Mouse (Mus musculus) hindbrain, embryonic 14.5 days (tissue): ENCODE data around the gene Rbm20. TPM values are rescaled to one million over a fixed set of nuclear protein-coding genes. Genes with fewer than 3 reads are reported as not detected.

Experiments
- ATAC-seq: fragments of 200-750 bp; cut with Nextera tagmentation; 2 replicates; pipeline ENCODE4 v1.8.0; 2017; ENCODE audit warnings: moderate number of reproducible peaks, mild to moderate bottlenecking, moderate TSS enrichment, moderate library complexity; ENCODE audit not compliant: low FRiP score
- DNase-seq: peaks from one replicate; pipeline ENCODE4 v3.0.0-alpha.2; 2015; ENCODE audit warnings: low spot score
- H3K27ac ChIP-seq: fragments of 300-500 bp; sonication (generic); 2 replicates; pipeline ENCODE4 v1.5.1; 2014; ENCODE audit warnings: mild to moderate bottlenecking, moderate library complexity
- H3K27me3 ChIP-seq: fragments of 300-500 bp; sonication (generic); 2 replicates; pipeline ENCODE4 v1.6.1; 2014; ENCODE audit warnings: mild to moderate bottlenecking, low read length, mixed read lengths; ENCODE audit not compliant: control insufficient read depth, insufficient read depth
- H3K36me3 ChIP-seq: fragments of 300-500 bp; sonication (generic); replicated peaks from 2 replicates; pipeline ENCODE4 v1.6.1; 2014; ENCODE audit not compliant: control insufficient read depth, insufficient read depth
- H3K4me1 ChIP-seq: fragments of 300-500 bp; sonication (generic); replicated peaks from 2 replicates; pipeline ENCODE4 v1.6.1; 2014; ENCODE audit warnings: antibody characterized with exemption, low read length, mixed read lengths; ENCODE audit not compliant: control insufficient read depth, insufficient read depth
- H3K4me2 ChIP-seq: fragments of 300-500 bp; sonication (generic); replicated peaks from 2 replicates; pipeline ENCODE4 v1.6.1; 2014; ENCODE audit warnings: mild to moderate bottlenecking, moderate library complexity
- H3K4me3 ChIP-seq: fragments of 300-500 bp; sonication (generic); replicated peaks from 2 replicates; pipeline ENCODE4 v1.5.1; 2014; ENCODE audit warnings: mild to moderate bottlenecking, low read length
- H3K9ac ChIP-seq: fragments of 300-500 bp; sonication (generic); 2 replicates; pipeline ENCODE4 v1.6.1; 2014
- H3K9me3 ChIP-seq: fragments of 300-500 bp; sonication (generic); 2 replicates; pipeline ENCODE4 v1.6.1; 2016; ENCODE audit warnings: low read length; ENCODE audit not compliant: control insufficient read depth
- WGBS: fragments of 180-500 bp; shearing (Covaris S2); extraction: QIAGEN DNeasy Blood & Tissue Kit; methylation state at CpG from one replicate; pipeline ENCODE4 v1.1.7; 2014; 5-methylcytosine and 5-hydroxymethylcytosine counted together
- polyA plus RNA-seq: library from polyadenylated mRNA; unstranded; fragments of >200 nt; fragmentation: Nextera tagmentation; extraction: Ambion mirVana; gene quantifications from 2 replicates; pipeline ENCODE4 v1.2.1, GENCODE M21; 2014

Gene Rbm20
- polyA plus RNA-seq, 1 experiment from 2014 or later: 0.94 TPM

DNA sequence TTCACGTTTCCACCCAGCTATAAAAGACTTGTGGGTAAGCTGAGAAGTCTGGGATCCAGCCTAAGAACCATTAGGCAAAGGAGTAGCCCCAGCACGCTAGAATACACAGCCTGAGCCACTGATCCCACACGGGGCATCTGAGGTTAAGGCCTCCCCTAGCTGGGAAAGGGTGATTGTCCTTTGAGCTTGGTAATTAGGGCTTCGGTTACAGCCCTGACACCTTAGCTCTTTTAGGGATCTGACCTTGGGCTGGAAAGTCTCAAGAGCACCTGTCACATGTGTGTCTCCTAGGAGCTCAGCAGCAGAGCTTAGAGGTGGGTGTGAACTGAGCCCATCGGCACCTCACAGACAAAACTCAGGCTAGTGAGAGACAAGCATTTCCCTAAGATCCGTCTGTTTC lies 146.7 kb downstream of the Rbm20 start:
- Histone ChIP-seq H3K9ac (no peak overlapping the region), H3K4me2 (no peak overlapping the region), H3K4me1 (no peaks in the 10 kb centered on the region; the same call in 1 of the 2 replicates), H3K9me3 (no peaks in the 10 kb centered on the region), H3K4me3 (no peak overlapping the region), H3K36me3 (no peaks in the 10 kb centered on the region), H3K27me3 (no peaks in the 10 kb centered on the region), H3K27ac (no peak overlapping the region)
- WGBS: 64% methylated on average over 6 of the region's 6 CpGs
- no peak for DNase-seq
- no peak for ATAC-seq

- no peaks in the 10 kb centered on the region for H3K27me3 ChIP-seq
- WGBS: 71% methylated on average over 21 of the region's 21 CpGs
- H3K9me3 ChIP-seq: no peaks in the 10 kb centered on the region
- peak; percentile 65 for DNase-seq
- H3K9ac ChIP-seq: peak overlapping the region; percentile 40
- no peak overlapping the region for H3K27ac ChIP-seq
- no peaks in the 10 kb centered on the region for H3K36me3 ChIP-seq
- H3K4me2 ChIP-seq: peak overlapping the region; percentile 49
- peak; percentile 73; the same call in 1 of the 2 replicates for ATAC-seq
- H3K4me3 ChIP-seq: peak overlapping the region; percentile 28
- no peaks in the 10 kb centered on the region; the same call in 1 of the 2 replicates for H3K4me1 ChIP-seq
Observed at GRCm38 (mm10) chr19:53824872-53825680, 148.0 kb downstream of the Rbm20 start.

DNA sequence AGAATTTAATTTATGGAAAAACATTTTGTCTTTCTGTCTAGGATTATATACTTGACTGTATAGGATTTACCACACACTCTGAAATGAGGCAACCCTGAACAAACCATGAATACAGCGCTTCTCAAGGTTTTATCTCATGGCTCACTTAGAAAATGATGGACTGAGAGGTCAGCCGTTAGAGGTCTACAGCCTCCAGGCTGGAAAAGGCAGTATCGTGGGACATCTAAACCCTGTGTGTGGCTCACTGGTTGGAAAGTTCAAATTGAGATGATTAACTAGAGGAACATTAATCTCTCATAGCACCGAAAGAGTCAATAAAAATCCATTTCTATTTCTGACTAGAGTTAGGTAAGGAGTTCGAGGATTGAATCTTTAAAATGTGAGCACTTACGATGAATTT lies 152.9 kb downstream of the Rbm20 start:
- WGBS: 60% methylated on average over 6 of the region's 6 CpGs
- Histone ChIP-seq H3K27ac (no peak overlapping the region), H3K36me3 (no peaks in the 10 kb centered on the region), H3K9me3 (no peaks in the 10 kb centered on the region), H3K9ac (no peak overlapping the region), H3K4me2 (no peak overlapping the region), H3K4me1 (peaks cover 8% of the 10 kb centered on the region), H3K4me3 (no peak overlapping the region), H3K27me3 (no peaks in the 10 kb centered on the region)
- no peak for DNase-seq
- ATAC-seq: no peak

- H3K4me3 ChIP-seq: no peak overlapping the region
- DNase-seq: no peak
- peak; percentile 74; the same call in 1 of the 2 replicates for ATAC-seq
- no peaks in the 10 kb centered on the region for H3K9me3 ChIP-seq
- no peaks in the 10 kb centered on the region for H3K27me3 ChIP-seq
- H3K4me2 ChIP-seq: no peak overlapping the region
- H3K27ac ChIP-seq: no peak overlapping the region
- peaks cover 8% of the 10 kb centered on the region for H3K4me1 ChIP-seq
- 7% methylated on average over 8 of the region's 8 CpGs for WGBS
- no peak overlapping the region; the same call in 1 of the 2 replicates for H3K9ac ChIP-seq
- no peaks in the 10 kb centered on the region for H3K36me3 ChIP-seq
Observed at GRCm38 (mm10) chr19:53830407-53831163, 153.5 kb downstream of the Rbm20 start.

GRCm38 (mm10) chr19:53831164-53831448 lies 154.0 kb downstream of the Rbm20 start:
- Histone ChIP-seq H3K4me2 (no peak overlapping the region), H3K36me3 (no peaks in the 10 kb centered on the region), H3K27me3 (no peaks in the 10 kb centered on the region), H3K9me3 (no peaks in the 10 kb centered on the region), H3K9ac (no peak overlapping the region), H3K27ac (no peak overlapping the region), H3K4me3 (no peak overlapping the region), H3K4me1 (peaks cover 8% of the 10 kb centered on the region)
- no peak for DNase-seq
- WGBS: 50% methylated on average over 3 of the region's 3 CpGs
- ATAC-seq: no peak

DNA sequence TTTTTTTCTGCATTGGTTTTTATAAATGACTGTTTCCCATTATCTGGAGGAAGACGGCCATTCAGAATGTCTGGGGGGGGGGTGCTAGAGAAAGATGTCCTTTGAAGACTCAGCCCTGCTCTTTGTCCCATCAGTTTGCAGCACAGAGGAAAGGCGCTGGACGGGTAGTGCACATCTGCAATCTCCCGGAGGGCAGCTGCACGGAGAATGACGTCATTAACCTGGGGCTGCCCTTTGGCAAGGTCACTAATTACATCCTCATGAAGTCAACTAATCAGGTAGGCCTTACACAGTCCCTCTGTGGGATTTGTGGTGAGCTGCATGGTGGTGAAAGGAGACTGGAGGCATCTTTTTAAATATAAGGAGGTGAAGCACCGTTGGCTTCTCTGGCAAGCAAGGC lies 155.4 kb downstream of the Rbm20 start:
- Histone ChIP-seq H3K27ac (no peak overlapping the region), H3K4me2 (no peak overlapping the region), H3K9ac (no peak overlapping the region), H3K27me3 (no peaks in the 10 kb centered on the region), H3K36me3 (no peaks in the 10 kb centered on the region), H3K4me3 (no peak overlapping the region), H3K9me3 (no peaks in the 10 kb centered on the region), H3K4me1 (peaks cover 8% of the 10 kb centered on the region)
- no peak for DNase-seq
- 26% methylated on average over 7 of the region's 7 CpGs for WGBS
- ATAC-seq: no peak

GRCm38 (mm10) chr19:53833745-53834369 lies 156.8 kb downstream of the Rbm20 start:
- ATAC-seq (no peak), DNase-seq (no peak)
- WGBS: 47% methylated on average over 8 of the region's 8 CpGs
- Histone ChIP-seq H3K27me3 (no peaks in the 10 kb centered on the region), H3K4me1 (peaks cover 8% of the 10 kb centered on the region), H3K4me3 (no peak overlapping the region), H3K27ac (no peak overlapping the region), H3K36me3 (no peaks in the 10 kb centered on the region), H3K4me2 (no peak overlapping the region), H3K9ac (no peak overlapping the region), H3K9me3 (no peaks in the 10 kb centered on the region)

DNA sequence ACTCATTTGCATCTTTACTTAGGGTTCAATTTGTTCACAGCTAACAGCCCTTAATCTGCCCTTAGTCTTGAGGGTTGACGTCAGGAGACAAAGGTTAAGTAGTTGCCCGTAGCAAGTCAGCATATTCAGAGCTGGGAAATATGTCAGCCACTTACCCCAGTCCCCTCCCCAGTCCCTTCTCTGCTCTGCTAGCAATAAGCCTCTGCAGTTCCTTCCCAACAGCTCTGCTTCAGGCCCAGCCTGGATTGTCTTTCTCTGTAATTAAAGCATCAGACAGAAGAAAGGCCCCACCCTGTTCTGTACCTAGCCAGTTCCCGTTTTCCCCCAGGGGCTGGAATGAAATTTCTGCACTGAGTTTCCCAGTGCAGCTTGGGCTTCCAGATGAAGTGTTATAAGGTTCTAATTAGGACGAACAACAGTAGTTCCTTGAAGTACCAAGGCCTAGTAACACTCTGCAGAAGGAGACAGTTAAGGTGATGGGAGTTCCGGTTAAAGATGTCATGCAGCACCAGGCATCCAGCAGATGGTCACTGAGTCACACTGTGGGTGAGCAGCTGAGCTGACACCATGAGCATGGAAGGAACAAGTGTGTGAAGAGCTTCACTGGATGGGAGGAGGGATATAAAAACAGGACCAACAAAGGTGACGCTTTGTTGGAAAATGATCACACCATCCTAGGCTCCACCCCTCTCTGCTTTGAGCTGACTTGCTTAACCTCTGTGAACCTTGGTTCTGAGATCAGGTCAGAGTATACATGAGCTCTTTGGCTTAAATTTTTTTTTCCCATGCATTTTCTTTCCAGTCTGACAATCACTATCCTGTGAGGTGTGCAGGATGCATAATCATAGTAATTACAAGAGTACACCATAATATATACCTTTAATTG lies 159.7 kb downstream of the Rbm20 start:
- ATAC-seq: no peak
- WGBS: 68% methylated on average over 6 of the region's 6 CpGs
- Histone ChIP-seq H3K4me2 (no peak overlapping the region), H3K27me3 (no peaks in the 10 kb centered on the region), H3K27ac (no peak overlapping the region), H3K9me3 (no peaks in the 10 kb centered on the region), H3K36me3 (no peaks in the 10 kb centered on the region), H3K4me3 (no peak overlapping the region), H3K4me1 (0 out of 2 replicates have a peak, but pooled peaks cover 6% of the 10 kb centered on the region), H3K9ac (peak overlapping the region; percentile 8; the same call in 1 of the 2 replicates)
- no peak for DNase-seq
